ENCODE assay signal across 13 mouse cellular contexts in genomic region chr9:34997880-34998865, GRCm38 (mm10).
DNase-seq lines count a peak whose midpoint lies in the region; ATAC-seq and TF ChIP-seq lines count a peak whose summit lies in the region.
"Had no signal": no experiment of that assay in that cellular context is flagged by ENCODE, and none has a peak within 500 bp of the region (broad histone marks: within the 10 kb centered on the region; RNA-seq: fewer than 3 reads in every experiment).

No protein-coding gene starts in this region.

- no peak for DNase-seq in forebrain, postnatal 0 days
- DNase-seq in neural tube, embryonic 10.5 days (ENCODE audit: extremely low spot score, low spot score): no peak
- DNase-seq in heart, postnatal 4 days: peak; percentile 18
- DNase-seq in layer of hippocampus, adult 9-10 months (ENCODE audit: low spot score): no peak
- DNase-seq in ovary, adult 18-20 months (ENCODE audit: low spot score): no peak
- DNase-seq: adrenal gland, postnatal 14 days; cerebellum, postnatal 14 days; kidney, adult 2 months had no signal

- H3K27me3 ChIP-seq in forebrain, embryonic 12.5 days: peaks cover 29% of the 10 kb centered on the region; the same call in 1 of the 2 replicates
- H3K27me3 ChIP-seq in forebrain, postnatal 0 days (ENCODE audit: insufficient read depth, low read length): no peaks in the 10 kb centered on the region
- H3K27me3 ChIP-seq in neural tube, embryonic 12.5 days (replicated peaks): no peaks in the 10 kb centered on the region
- H3K27me3 ChIP-seq in liver, embryonic 12.5 days (replicated peaks): no peaks in the 10 kb centered on the region; the same call in 1 of the 2 replicates
- H3K27me3 ChIP-seq: embryonic facial prominence, embryonic 12.5 days had no signal

- no peaks in the 10 kb centered on the region for H3K9me3 ChIP-seq in forebrain, embryonic 12.5 days
- no peaks in the 10 kb centered on the region for H3K9me3 ChIP-seq in forebrain, postnatal 0 days (ENCODE audit: low read length)
- no peaks in the 10 kb centered on the region for H3K9me3 ChIP-seq in neural tube, embryonic 12.5 days
- H3K9me3 ChIP-seq in liver, embryonic 12.5 days (replicated peaks): no peaks in the 10 kb centered on the region
- H3K9me3 ChIP-seq: embryonic facial prominence, embryonic 12.5 days had no signal

- no peak for TF ChIP-seq CTCF in forebrain, postnatal 0 days (IDR thresholded peaks at IDR 0.05; ENCODE audit: low read depth)

- H3K4me3 ChIP-seq in forebrain, embryonic 12.5 days (replicated peaks): no peak overlapping the region
- no peak overlapping the region for H3K4me3 ChIP-seq in forebrain, postnatal 0 days (ENCODE audit: low read depth, low read length)
- no peak overlapping the region for H3K4me3 ChIP-seq in neural tube, embryonic 12.5 days
- H3K4me3 ChIP-seq in liver, embryonic 12.5 days: no peak overlapping the region
- H3K4me3 ChIP-seq: embryonic facial prominence, embryonic 12.5 days had no signal

- H3K9ac ChIP-seq in forebrain, embryonic 12.5 days: no peak overlapping the region
- H3K9ac ChIP-seq in forebrain, postnatal 0 days: no peak overlapping the region
- no peak overlapping the region for H3K9ac ChIP-seq in neural tube, embryonic 12.5 days
- H3K9ac ChIP-seq in liver, embryonic 12.5 days: no peak overlapping the region
- H3K9ac ChIP-seq: embryonic facial prominence, embryonic 12.5 days; liver, embryonic 14.5 days had no signal

- H3K36me3 ChIP-seq in forebrain, embryonic 12.5 days (replicated peaks): no peaks in the 10 kb centered on the region
- peaks cover 9% of the 10 kb centered on the region; the same call in 1 of the 2 replicates for H3K36me3 ChIP-seq in forebrain, postnatal 0 days (ENCODE audit: insufficient read depth)
- H3K36me3 ChIP-seq in neural tube, embryonic 12.5 days: no peaks in the 10 kb centered on the region
- no peaks in the 10 kb centered on the region for H3K36me3 ChIP-seq in liver, embryonic 12.5 days
- H3K36me3 ChIP-seq: embryonic facial prominence, embryonic 12.5 days had no signal

- no peak overlapping the region for H3K27ac ChIP-seq in forebrain, embryonic 12.5 days
- H3K27ac ChIP-seq in forebrain, postnatal 0 days (ENCODE audit: low read depth, low read length): no peak overlapping the region
- H3K27ac ChIP-seq in neural tube, embryonic 12.5 days: no peak overlapping the region
- no peak overlapping the region; the same call in 1 of the 2 replicates for H3K27ac ChIP-seq in liver, embryonic 12.5 days
- H3K27ac ChIP-seq: embryonic facial prominence, embryonic 12.5 days; liver, embryonic 14.5 days had no signal

- H3K4me1 ChIP-seq in forebrain, embryonic 12.5 days: peaks cover 27% of the 10 kb centered on the region
- no peaks in the 10 kb centered on the region for H3K4me1 ChIP-seq in forebrain, postnatal 0 days (ENCODE audit: insufficient read depth)
- H3K4me1 ChIP-seq in neural tube, embryonic 12.5 days: peaks cover 16% of the 10 kb centered on the region
- H3K4me1 ChIP-seq in liver, embryonic 12.5 days: no peaks in the 10 kb centered on the region

- ATAC-seq in forebrain, embryonic 12.5 days (ENCODE audit: low FRiP score): peak; percentile 27; the same call in 1 of the 2 replicates
- no peak for ATAC-seq in forebrain, postnatal 0 days
- ATAC-seq in neural tube, embryonic 12.5 days (ENCODE audit: low FRiP score, low read depth): 0 out of 2 replicates have a peak, but pooled peaks have one; percentile 8
- ATAC-seq in liver, embryonic 12.5 days: no peak

- H3K4me2 ChIP-seq in forebrain, embryonic 12.5 days: no peak overlapping the region
- H3K4me2 ChIP-seq in forebrain, postnatal 0 days (ENCODE audit: low read depth): no peak overlapping the region
- H3K4me2 ChIP-seq in neural tube, embryonic 12.5 days (replicated peaks): no peak overlapping the region
- no peak overlapping the region for H3K4me2 ChIP-seq in liver, embryonic 12.5 days
- H3K4me2 ChIP-seq: embryonic facial prominence, embryonic 12.5 days had no signal

- WGBS in forebrain, embryonic 12.5 days: 38% methylated on average over 9 of the region's 9 CpGs
- 24% methylated on average over 9 of the region's 9 CpGs for WGBS in forebrain, postnatal 0 days
- WGBS in neural tube, embryonic 12.5 days: 27% methylated on average over 9 of the region's 9 CpGs
- WGBS in liver, embryonic 12.5 days (ENCODE audit: insufficient replicate concordance): 37% methylated on average over 9 of the region's 9 CpGs

Comparison
In these comparisons a context has a peak if more than half of its experiments do, and no peak if none do; other contexts are left out.
1. ATAC-seq: peak in forebrain, embryonic 12.5 days (single experiment) and neural tube, embryonic 12.5 days (single experiment); none in forebrain, postnatal 0 days (single experiment) and liver, embryonic 12.5 days (single experiment).